Comparison of ENCODE assay signal across 10 mouse cellular contexts in genomic region chr12:83536039-83536438, GRCm38 (mm10). TPM values are rescaled to one million over a fixed set of nuclear protein-coding genes. Genes with fewer than 3 reads are reported as not detected.
DNase-seq lines count a peak whose midpoint lies in the region; ATAC-seq and TF ChIP-seq lines count a peak whose summit lies in the region.
"Had no signal": no experiment of that assay in that cellular context is flagged by ENCODE, and none has a peak within 500 bp of the region (broad histone marks: within the 10 kb centered on the region; RNA-seq: fewer than 3 reads in every experiment).

No protein-coding gene starts in this region.

- peak; percentile 40 for TF ChIP-seq CTCF in midbrain, postnatal 0 days (IDR thresholded peaks at IDR 0.05)

- 0 out of 2 replicates have a peak, but pooled peaks have one; percentile 39 for ATAC-seq in limb, embryonic 12.5 days (ENCODE audit: insufficient number of reproducible peaks, insufficient read depth, low FRiP score, low TSS enrichment, low read depth)
- peak; percentile 83 for ATAC-seq in forebrain, embryonic 16.5 days
- ATAC-seq in midbrain, postnatal 0 days (ENCODE audit: low FRiP score), result 0 out of 2 replicates have a peak, but pooled peaks have one; percentile 23
- ATAC-seq in activated CD4-positive, CD25-positive, alpha-beta regulatory T cell, adult 4 months, result no peak

- no peaks in the 10 kb centered on the region for H3K9me3 ChIP-seq in limb, embryonic 12.5 days
- no peaks in the 10 kb centered on the region for H3K9me3 ChIP-seq in limb, embryonic 10.5 days (replicated peaks)
- H3K9me3 ChIP-seq in forebrain, embryonic 16.5 days (ENCODE audit: control insufficient read depth, low read length), result no peaks in the 10 kb centered on the region
- H3K9me3 ChIP-seq in midbrain, postnatal 0 days (ENCODE audit: low read length), result no peaks in the 10 kb centered on the region

- peaks cover 90% of the 10 kb centered on the region for H3K36me3 ChIP-seq in limb, embryonic 12.5 days
- peaks cover 86% of the 10 kb centered on the region for H3K36me3 ChIP-seq in limb, embryonic 10.5 days
- H3K36me3 ChIP-seq in forebrain, embryonic 16.5 days (ENCODE audit: control insufficient read depth, insufficient read depth), result peaks cover 15% of the 10 kb centered on the region
- H3K36me3 ChIP-seq in midbrain, postnatal 0 days (ENCODE audit: insufficient read depth, low read length), result peaks cover 48% of the 10 kb centered on the region

- H3K4me3 ChIP-seq in limb, embryonic 12.5 days (replicated peaks), result no peak overlapping the region
- H3K4me3 ChIP-seq in limb, embryonic 10.5 days, result no peak overlapping the region
- no peak overlapping the region for H3K4me3 ChIP-seq in forebrain, embryonic 16.5 days (replicated peaks; ENCODE audit: low read length)
- H3K4me3 ChIP-seq in midbrain, postnatal 0 days (ENCODE audit: low read depth, low read length), result no peak overlapping the region

- 62% methylated on average over 9 of the region's 9 CpGs for WGBS in limb, embryonic 12.5 days
- WGBS in limb, embryonic 10.5 days, result 90% methylated on average over 9 of the region's 9 CpGs
- WGBS in forebrain, embryonic 16.5 days, result 21% methylated on average over 9 of the region's 9 CpGs
- 35% methylated on average over 9 of the region's 9 CpGs for WGBS in midbrain, postnatal 0 days

- H3K4me2 ChIP-seq in limb, embryonic 12.5 days, result no peak overlapping the region
- no peak overlapping the region for H3K4me2 ChIP-seq in forebrain, embryonic 16.5 days (ENCODE audit: low read length)
- H3K4me2 ChIP-seq in midbrain, postnatal 0 days (ENCODE audit: low read depth, low read length, poor library complexity, severe bottlenecking), result no peak overlapping the region

- peaks cover 6% of the 10 kb centered on the region; the same call in 1 of the 2 replicates for H3K4me1 ChIP-seq in limb, embryonic 12.5 days (replicated peaks)
- peaks cover 3% of the 10 kb centered on the region; the same call in 1 of the 2 replicates for H3K4me1 ChIP-seq in limb, embryonic 10.5 days
- H3K4me1 ChIP-seq in forebrain, embryonic 16.5 days (replicated peaks; ENCODE audit: control insufficient read depth, insufficient read depth, low read length), result peaks cover 10% of the 10 kb centered on the region
- no peaks in the 10 kb centered on the region for H3K4me1 ChIP-seq in midbrain, postnatal 0 days (ENCODE audit: insufficient read depth, low read length)

- no peaks in the 10 kb centered on the region for H3K27me3 ChIP-seq in limb, embryonic 12.5 days
- no peaks in the 10 kb centered on the region for H3K27me3 ChIP-seq in limb, embryonic 10.5 days (ENCODE audit: low read depth, poor library complexity, severe bottlenecking)
- H3K27me3 ChIP-seq in forebrain, embryonic 16.5 days (replicated peaks; ENCODE audit: control insufficient read depth, insufficient read depth, low read length), result no peaks in the 10 kb centered on the region
- no peaks in the 10 kb centered on the region for H3K27me3 ChIP-seq in midbrain, postnatal 0 days (ENCODE audit: insufficient read depth, low read length)

- peak overlapping the region; percentile 18; the same call in 1 of the 2 replicates for H3K27ac ChIP-seq in limb, embryonic 12.5 days
- no peak overlapping the region for H3K27ac ChIP-seq in limb, embryonic 10.5 days
- peak overlapping the region; percentile 18; the same call in 1 of the 2 replicates for H3K27ac ChIP-seq in forebrain, embryonic 16.5 days (ENCODE audit: low read length)
- no peak overlapping the region for H3K27ac ChIP-seq in midbrain, postnatal 0 days (ENCODE audit: low read depth, low read length)

- DNase-seq in limb, embryonic 10.5 days (ENCODE audit: low spot score), result no peak
- peak; percentile 47 for DNase-seq in ZHBTc4 (ENCODE audit: low read depth, low spot score)
- peak; percentile 90 for DNase-seq in midbrain, postnatal 0 days (ENCODE audit: low spot score)
- no peak for DNase-seq in ovary, postnatal 14 days (ENCODE audit: low spot score)
- DNase-seq: heart, postnatal 14 days; kidney, adult 8-10 months; thymus, postnatal 25 days had no signal

- H3K9ac ChIP-seq in limb, embryonic 12.5 days (replicated peaks), result no peak overlapping the region
- H3K9ac ChIP-seq in forebrain, embryonic 16.5 days (replicated peaks; ENCODE audit: low read depth, low read length), result no peak overlapping the region
- H3K9ac ChIP-seq in midbrain, postnatal 0 days (replicated peaks; ENCODE audit: low read length, poor library complexity, severe bottlenecking), result no peak overlapping the region

RNA-seq across cellular contexts. Expression of gene Dcaf4, which starts 15.8 kb away (rescaled TPM):
- 31.8 and 33.7 TPM in 2 replicates for polyA plus RNA-seq in limb, embryonic 12.5 days (2016; fragmentation: Nextera tagmentation; extraction: Ambion mirVana)
- 27.4 and 29.3 TPM in 2 replicates for polyA plus RNA-seq in limb, embryonic 10.5 days (2016; fragmentation: Nextera tagmentation; extraction: Ambion mirVana)
- polyA plus RNA-seq in forebrain, embryonic 16.5 days (2015; fragmentation: Nextera tagmentation; extraction: Ambion mirVana), result 49.7 and 51.1 TPM in 2 replicates
- 38.4 and 48.7 TPM in 2 replicates for total RNA-seq in midbrain, postnatal 0 days (2014; rRNA removed)
- polyA plus RNA-seq in midbrain, postnatal 0 days (2015; fragmentation: Nextera tagmentation; extraction: Ambion mirVana), result 40.8 and 41.9 TPM in 2 replicates
- polyA plus RNA-seq in activated CD4-positive, CD25-positive, alpha-beta regulatory T cell, adult 4 months (2017; shearing (Covaris generic)), result 10 to 100 TPM; 17.7 to 21.2 TPM

RNA-seq across cellular contexts. Expression of gene Dpf3, which starts 48.5 kb away (rescaled TPM):
- 4.4 and 5.4 TPM in 2 replicates for polyA plus RNA-seq in limb, embryonic 12.5 days (2016; fragmentation: Nextera tagmentation; extraction: Ambion mirVana)
- polyA plus RNA-seq in limb, embryonic 10.5 days (2016; fragmentation: Nextera tagmentation; extraction: Ambion mirVana), result 2.5 and 2.6 TPM in 2 replicates
- 8.9 and 10.3 TPM in 2 replicates for polyA plus RNA-seq in forebrain, embryonic 16.5 days (2015; fragmentation: Nextera tagmentation; extraction: Ambion mirVana)
- total RNA-seq in midbrain, postnatal 0 days (2014; rRNA removed), result 31.7 and 35.9 TPM in 2 replicates
- 10.3 and 14.3 TPM in 2 replicates for polyA plus RNA-seq in midbrain, postnatal 0 days (2015; fragmentation: Nextera tagmentation; extraction: Ambion mirVana)
- polyA plus RNA-seq in activated CD4-positive, CD25-positive, alpha-beta regulatory T cell, adult 4 months (2017; shearing (Covaris generic)), result 1 to 10 TPM in 1 of 2 experiments, under 1 TPM in 1; 0.76 to 1.0 TPM

Comparison
In these comparisons a context has a peak if more than half of its experiments do, and no peak if none do; other contexts are left out.
1. H3K27ac ChIP-seq: peak in limb, embryonic 12.5 days (single experiment) and forebrain, embryonic 16.5 days (single experiment); none in limb, embryonic 10.5 days (single experiment) and midbrain, postnatal 0 days (single experiment).
2. DNase-seq: peak in ZHBTc4 (single experiment) and midbrain, postnatal 0 days (single experiment); none in limb, embryonic 10.5 days (single experiment) and ovary, postnatal 14 days (single experiment).